Mouse (Mus musculus) liver, embryonic 16.5 days (tissue): ENCODE data around the gene Zfp970. TPM values are rescaled to one million over a fixed set of nuclear protein-coding genes. Genes with fewer than 3 reads are reported as not detected.

Source experiments
- polyA plus RNA-seq: library from polyadenylated mRNA; unstranded; fragments of >200 nt; fragmentation: Nextera tagmentation; extraction: Ambion mirVana; gene quantifications from 2 replicates; pipeline ENCODE4 v1.2.1, GENCODE M21; 2015

Gene Zfp970
- polyA plus RNA-seq, 1 experiment from 2014 or later: 3.5 TPM

Other genes with a start within 250 kb of the Zfp970 start
- gene Gm14409, start 197.7 kb upstream of the Zfp970 start, polyA plus RNA-seq: not detected in 2 replicates
- 0.08 TPM in 1 of 2 replicates, not detected in the other for gene Gm14412, start 140.4 kb upstream of the Zfp970 start, polyA plus RNA-seq
- 0.90 and 1.5 TPM in 2 replicates for gene Gm14418, start 66.4 kb upstream of the Zfp970 start, polyA plus RNA-seq
- gene Gm14403, start 33.5 kb downstream of the Zfp970 start, polyA plus RNA-seq: 2.1 and 2.9 TPM in 2 replicates
- gene Gm14406, start 113.5 kb downstream of the Zfp970 start, polyA plus RNA-seq: not detected in 2 replicates